24 mouse cellular contexts compared by ENCODE assay signal in genomic region chr2:147299359-147299758, GRCm38 (mm10).
A peak's percentile ranks its signal among the peaks of the same experiment; 100 is the strongest.
DNase-seq lines count a peak whose midpoint lies in the region; ATAC-seq and TF ChIP-seq lines count a peak whose summit lies in the region.
"Had no signal": no experiment of that assay in that cellular context is flagged by ENCODE, and none has a peak within 500 bp of the region (broad histone marks: within the 10 kb centered on the region; RNA-seq: fewer than 3 reads in every experiment).

No protein-coding gene starts in this region.

- 0 out of 2 replicates have a peak, but pooled peaks cover 3% of the 10 kb centered on the region for H3K4me1 ChIP-seq in lung, postnatal 0 days (ENCODE audit: insufficient read depth, low read depth, low read length)
- peaks cover 10% of the 10 kb centered on the region for H3K4me1 ChIP-seq in lung, adult 2 months (ENCODE audit: control insufficient read depth, insufficient read depth, low read length)
- no peaks in the 10 kb centered on the region for H3K4me1 ChIP-seq in stomach, embryonic 16.5 days (ENCODE audit: control insufficient read depth, insufficient read depth, low read length)
- H3K4me1 ChIP-seq in kidney, embryonic 15.5 days, result peaks cover 9% of the 10 kb centered on the region; the same call in 1 of the 2 replicates
- H3K4me1 ChIP-seq: liver, embryonic 13.5 days had no signal

- TF ChIP-seq CTCF in lung, postnatal 0 days (IDR thresholded peaks at IDR 0.05), result no peak
- no peak for TF ChIP-seq CTCF in lung, adult 2 months (IDR thresholded peaks at IDR 0.05; ENCODE audit: insufficient read depth, low read length)

- no peak overlapping the region for H3K4me2 ChIP-seq in lung, postnatal 0 days (replicated peaks; ENCODE audit: low read depth, low read length)
- H3K4me2 ChIP-seq in stomach, embryonic 16.5 days (ENCODE audit: low read depth, low read length), result no peak overlapping the region
- H3K4me2 ChIP-seq in kidney, embryonic 15.5 days, result no peak overlapping the region
- H3K4me2 ChIP-seq: forebrain, embryonic 13.5 days; heart, embryonic 15.5 days; liver, embryonic 13.5 days; midbrain, embryonic 15.5 days had no signal

- H3K9me3 ChIP-seq in lung, postnatal 0 days (ENCODE audit: low read length), result no peaks in the 10 kb centered on the region
- no peaks in the 10 kb centered on the region for H3K9me3 ChIP-seq in stomach, embryonic 16.5 days (replicated peaks; ENCODE audit: control insufficient read depth, low read length)
- no peaks in the 10 kb centered on the region for H3K9me3 ChIP-seq in kidney, embryonic 15.5 days (replicated peaks)
- H3K9me3 ChIP-seq: forebrain, embryonic 13.5 days; heart, embryonic 10.5 days; heart, embryonic 15.5 days; liver, embryonic 13.5 days; midbrain, embryonic 15.5 days had no signal

- H3K27me3 ChIP-seq in lung, postnatal 0 days (replicated peaks; ENCODE audit: insufficient read depth, low read length), result no peaks in the 10 kb centered on the region
- H3K27me3 ChIP-seq in stomach, embryonic 16.5 days (ENCODE audit: control insufficient read depth, insufficient read depth, low read length), result no peaks in the 10 kb centered on the region
- no peaks in the 10 kb centered on the region for H3K27me3 ChIP-seq in kidney, embryonic 15.5 days
- H3K27me3 ChIP-seq: heart, embryonic 15.5 days; liver, embryonic 13.5 days had no signal

- H3K4me3 ChIP-seq in lung, postnatal 0 days (ENCODE audit: low read depth, low read length), result no peak overlapping the region
- no peak overlapping the region for H3K4me3 ChIP-seq in lung, adult 2 months (replicated peaks; ENCODE audit: extremely low read depth, low read depth, low read length)
- H3K4me3 ChIP-seq in stomach, embryonic 16.5 days (replicated peaks; ENCODE audit: low read length), result no peak overlapping the region
- H3K4me3 ChIP-seq in kidney, embryonic 15.5 days (replicated peaks), result no peak overlapping the region
- H3K4me3 ChIP-seq: forebrain, embryonic 13.5 days; heart, embryonic 10.5 days; heart, embryonic 15.5 days; liver, embryonic 13.5 days; midbrain, embryonic 15.5 days had no signal

- H3K9ac ChIP-seq in lung, postnatal 0 days (replicated peaks; ENCODE audit: low read depth), result no peak overlapping the region
- H3K9ac ChIP-seq in stomach, embryonic 16.5 days (ENCODE audit: low read length), result no peak overlapping the region
- H3K9ac ChIP-seq in kidney, embryonic 15.5 days, result no peak overlapping the region
- H3K9ac ChIP-seq: forebrain, embryonic 13.5 days; heart, embryonic 15.5 days; liver, embryonic 13.5 days; midbrain, embryonic 15.5 days had no signal

- WGBS in lung, postnatal 0 days, result 68% methylated on average over 3 of the region's 3 CpGs
- 76% methylated on average over 3 of the region's 3 CpGs for WGBS in lung, adult 2 months
- WGBS in stomach, embryonic 16.5 days, result 70% methylated on average over 3 of the region's 3 CpGs
- 65% methylated on average over 3 of the region's 3 CpGs for WGBS in kidney, embryonic 15.5 days

- no peak overlapping the region for H3K27ac ChIP-seq in lung, postnatal 0 days (ENCODE audit: low read length)
- H3K27ac ChIP-seq in stomach, embryonic 16.5 days (ENCODE audit: low read length), result no peak overlapping the region
- no peak overlapping the region for H3K27ac ChIP-seq in kidney, embryonic 15.5 days
- H3K27ac ChIP-seq: heart, embryonic 10.5 days; kidney, postnatal 0 days; liver, embryonic 13.5 days; midbrain, embryonic 15.5 days had no signal

- no peak for TF ChIP-seq POLR2A in lung, adult 2 months (IDR thresholded peaks at IDR 0.05; ENCODE audit: borderline replicate concordance, extremely low read depth, low read depth, low read length)

- no peaks in the 10 kb centered on the region for H3K36me3 ChIP-seq in lung, postnatal 0 days (ENCODE audit: insufficient read depth, low read length)
- H3K36me3 ChIP-seq in stomach, embryonic 16.5 days (ENCODE audit: control insufficient read depth, insufficient read depth, low read length), result no peaks in the 10 kb centered on the region
- H3K36me3 ChIP-seq in kidney, embryonic 15.5 days, result no peaks in the 10 kb centered on the region
- H3K36me3 ChIP-seq: heart, embryonic 10.5 days; heart, embryonic 15.5 days; liver, embryonic 13.5 days; midbrain, embryonic 15.5 days had no signal

- DNase-seq in lung, postnatal 0 days (ENCODE audit: low spot score), result peak; percentile 10
- DNase-seq in lung, adult 2 months, result no peak
- DNase-seq in 416B (ENCODE audit: low read depth), result peak; percentile 72
- DNase-seq in NIH3T3 (ENCODE audit: low read depth), result peak; percentile 6
- DNase-seq in cerebellum, adult 18-20 months, result no peak
- DNase-seq: adrenal gland, postnatal 10 days; cerebellum, adult 2 months; cerebellum, postnatal 14 days; gastrocnemius, postnatal 25 days; kidney, adult 2 months; layer of hippocampus, postnatal 36 days; left cerebral cortex, postnatal 4 days; liver, embryonic 13.5 days; lung, adult 18-20 months; lung, postnatal 14 days; right cerebral cortex, postnatal 4 days; thymus, postnatal 14 days had no signal

- TF ChIP-seq EP300 in lung, postnatal 0 days (IDR thresholded peaks at IDR 0.05), result no peak

- no peak for ATAC-seq in lung, postnatal 0 days
- ATAC-seq in stomach, embryonic 16.5 days (ENCODE audit: insufficient read depth, low FRiP score), result 0 out of 2 replicates have a peak, but pooled peaks have one; percentile 17
- no peak for ATAC-seq in kidney, embryonic 15.5 days (replicated peaks; ENCODE audit: low FRiP score)

Comparison
In these comparisons a context has a peak if more than half of its experiments do, and no peak if none do; other contexts are left out.
1. DNase-seq: peak in lung, postnatal 0 days (single experiment), 416B (single experiment) and NIH3T3 (single experiment); none in lung, adult 2 months (single experiment) and cerebellum, adult 18-20 months (0 of 2).